Mouse (Mus musculus) CH12.LX (cell line): ENCODE results near the gene Rab3d. TPM values are rescaled to one million over a fixed set of nuclear protein-coding genes. Genes with fewer than 3 reads are reported as not detected.

Source experiments
- DNase-seq: peaks from one replicate; pipeline ENCODE4 v3.0.0-alpha.2; 2013; ENCODE audit errors: extremely low read depth
- H3K27ac ChIP-seq: 2 replicates; pipeline ENCODE4 v1.5.1; 2012; ENCODE audit warnings: low read depth, mild to moderate bottlenecking, control low read depth, moderate library complexity; ENCODE audit not compliant: insufficient read depth
- H3K27me3 ChIP-seq: replicated peaks from 2 replicates; pipeline ENCODE3; 2012; ENCODE audit warnings: inconsistent platforms
- H3K36me3 ChIP-seq, 2 experiments: replicated peaks in 1 of 2; 2 replicates each; pipeline versions ENCODE3 to v1.6.1; 2012; ENCODE audit warnings: inconsistent platforms in 1 of 2, low read length in 1 of 2, mild to moderate bottlenecking in 1 of 2, mixed read lengths in 1 of 2, moderate library complexity in 1 of 2; ENCODE audit not compliant: control insufficient read depth in 1 of 2, insufficient read depth in 1 of 2
- H3K4me1 ChIP-seq, 2 experiments: 2 replicates each; pipeline ENCODE4 v1.6.1; 2012; ENCODE audit warnings: inconsistent platforms in 1 of 2, moderate library complexity in 1 of 2; ENCODE audit not compliant: insufficient read depth in 2 of 2, control insufficient read depth in 1 of 2
- H3K4me2 ChIP-seq: 2 replicates; pipeline ENCODE4 v1.6.1; 2012; ENCODE audit warnings: low read depth, mild to moderate bottlenecking, control low read depth; ENCODE audit not compliant: poor library complexity, insufficient read depth, severe bottlenecking
- H3K4me3 ChIP-seq, 3 experiments: fragments of 150-350 bp in 1 of 3; sonication (generic) in 1 of 3; replicated peaks in 1 of 3; 2 replicates each; pipeline versions ENCODE3 to v1.5.1; 2011 to 2012; ENCODE audit warnings: low read depth in 2 of 3, low read length in 2 of 3, mild to moderate bottlenecking in 2 of 3, moderate library complexity in 2 of 3, control low read depth in 1 of 3, improper control_type of control experiment in 1 of 3, inconsistent platforms in 1 of 3, mixed read lengths in 1 of 3; ENCODE audit not compliant: poor library complexity in 1 of 3
- H3K79me2 ChIP-seq: replicated peaks from 2 replicates; pipeline ENCODE4 v1.6.1; 2012; ENCODE audit warnings: mild to moderate bottlenecking, moderate library complexity; ENCODE audit not compliant: control insufficient read depth, poor library complexity, insufficient read depth, severe bottlenecking; ENCODE audit errors: extremely low read depth
- H3K9ac ChIP-seq: 2 replicates; pipeline ENCODE4 v1.6.1; 2012; ENCODE audit warnings: low read depth, mild to moderate bottlenecking, control low read depth, moderate library complexity; ENCODE audit not compliant: insufficient read depth
- H3K9me3 ChIP-seq: replicated peaks from 2 replicates; pipeline ENCODE3; 2012; ENCODE audit warnings: low read length, inconsistent platforms, mixed read lengths
- CHD2 ChIP-seq: IDR thresholded peaks from 2 replicates; pipeline ENCODE4 v1.6.1; 2011; ENCODE audit warnings: low read length, improper control_type of control experiment
- EP300 ChIP-seq: IDR thresholded peaks from 2 replicates; pipeline ENCODE4 v1.6.1; 2011; ENCODE audit warnings: low read length, improper control_type of control experiment
- GABPA ChIP-seq: IDR thresholded peaks from 2 replicates; pipeline ENCODE4 v1.6.1; 2012; ENCODE audit warnings: low read depth, low read length, improper control_type of control experiment, inconsistent platforms; ENCODE audit not compliant: insufficient replicate concordance
- JUN ChIP-seq: IDR thresholded peaks from 2 replicates; pipeline ENCODE4 v1.6.1; 2011; ENCODE audit warnings: low read depth, mild to moderate bottlenecking, low read length, improper control_type of control experiment, moderate library complexity; ENCODE audit not compliant: insufficient read depth
- MAZ ChIP-seq: IDR thresholded peaks from 2 replicates; pipeline ENCODE4 v1.6.1; 2012; ENCODE audit warnings: low read depth, mild to moderate bottlenecking, inconsistent platforms, low read length, improper control_type of control experiment, moderate library complexity
- MXI1 ChIP-seq: IDR thresholded peaks from 2 replicates; pipeline ENCODE4 v1.6.1; 2011; ENCODE audit warnings: mild to moderate bottlenecking, low read depth, low read length, improper control_type of control experiment
- NELFE ChIP-seq: IDR thresholded peaks from 2 replicates; pipeline ENCODE4 v1.6.1; 2011; ENCODE audit warnings: low read depth, low read length, improper control_type of control experiment
- POLR2AphosphoS2 ChIP-seq: IDR thresholded peaks from 2 replicates; pipeline ENCODE4 v1.6.1; 2011; ENCODE audit warnings: low read depth, low read length, improper control_type of control experiment
- RCOR1 ChIP-seq: conservative IDR thresholded peaks from 2 replicates; pipeline ENCODE4 v1.6.1; 2012; ENCODE audit warnings: low read depth, mild to moderate bottlenecking, inconsistent platforms, low read length, improper control_type of control experiment
- SMC3 ChIP-seq: IDR thresholded peaks from 2 replicates; pipeline ENCODE4 v1.6.1; 2011; ENCODE audit warnings: low read depth, low read length, improper control_type of control experiment
- TCF12 ChIP-seq: IDR thresholded peaks from 2 replicates; pipeline ENCODE4 v1.6.1; 2014; ENCODE audit warnings: low read depth, mild to moderate bottlenecking, inconsistent platforms, low read length, improper control_type of control experiment
- ZNF384 ChIP-seq: IDR thresholded peaks from 2 replicates; pipeline ENCODE4 v1.6.1; 2012; ENCODE audit warnings: low read depth, low read length, improper control_type of control experiment, inconsistent platforms
- dilution Hi-C: fragments of 300-500 bp; cut with MboI; formaldehyde crosslinking; loops from 2 replicates; pipeline ENCODE4 v1.14.3; 2020; ENCODE audit warnings: low sequenced_read_pairs; ENCODE audit not compliant: extremely low pct_unique_long_range_greater_than_20kb, extremely low pct_ligation_motif_present
- in situ Hi-C: fragments of 300-500 bp; cut with MboI; formaldehyde crosslinking; loops from 3 replicates; pipeline ENCODE4 v1.14.3; 2019; ENCODE audit warnings: low sequenced_read_pairs, low pct_ligation_motif_present, low pct_unique_long_range_greater_than_20kb, mixed read lengths
- polyA plus RNA-seq: library from polyadenylated mRNA; unstranded; fragments of >175 nt; gene quantifications from 2 replicates; pipeline ENCODE4 v1.2.1, GENCODE M21; 2012; ENCODE audit warnings: low read depth; ENCODE audit not compliant: insufficient read length
- total RNA-seq, 2 experiments: library from RNA; depleted of rRNA; stranded (reverse); fragments of 300-350 nt in 1 of 2; fragments of >200 nt in 1 of 2; gene quantifications; 2 replicates each; pipeline ENCODE4 v1.2.3; 2012 to 2014

Rab3d gene
- total and polyA plus RNA-seq, 3 experiments: 0.90 to 3.7 (median 0.91) TPM

DNA sequence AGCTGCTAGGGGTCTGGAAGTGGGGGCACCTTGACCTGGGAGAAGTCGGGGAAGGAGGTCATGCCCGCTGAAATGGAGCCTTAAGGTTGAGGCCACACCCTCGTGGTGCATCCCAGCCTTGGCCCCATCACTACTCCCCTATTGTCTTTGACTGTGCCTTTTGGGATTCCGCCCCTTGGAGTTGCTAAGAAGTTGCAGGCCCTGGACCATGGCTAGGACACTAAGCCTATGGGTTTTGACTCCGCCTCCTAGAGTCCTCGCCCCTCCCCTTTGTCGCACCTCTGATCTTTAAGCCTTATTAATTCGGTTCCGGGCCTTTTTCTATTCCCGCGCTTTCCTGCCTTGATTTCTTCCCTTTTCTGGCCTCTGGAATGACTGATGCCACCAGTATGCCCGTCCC is 25.6 kb upstream of the Rab3d start:
- TF ChIP-seq SMC3: no peak
- in situ Hi-C loops: no loop called here
- peaks cover 7% of the 10 kb centered on the region for H3K9me3 ChIP-seq
- no peak for DNase-seq
- peaks cover 0 to 5% of the 10 kb centered on the region in 2 experiments; a peak in 1 of 4 replicates for H3K4me1 ChIP-seq
- no peak overlapping the region for H3K9ac ChIP-seq
- no peaks in the 10 kb centered on the region for H3K36me3 ChIP-seq
- H3K79me2 ChIP-seq: no peaks in the 10 kb centered on the region
- H3K4me3 ChIP-seq: no peak overlapping the region
- dilution Hi-C loops: no loop called here
- no peak overlapping the region for H3K4me2 ChIP-seq
- peaks cover 59% of the 10 kb centered on the region for H3K27me3 ChIP-seq
- H3K27ac ChIP-seq: no peak overlapping the region

GRCm38 (mm10) chr9:21943046-21943445 is 25.1 kb upstream of the Rab3d start:
- H3K9ac ChIP-seq: no peak overlapping the region

DNA sequence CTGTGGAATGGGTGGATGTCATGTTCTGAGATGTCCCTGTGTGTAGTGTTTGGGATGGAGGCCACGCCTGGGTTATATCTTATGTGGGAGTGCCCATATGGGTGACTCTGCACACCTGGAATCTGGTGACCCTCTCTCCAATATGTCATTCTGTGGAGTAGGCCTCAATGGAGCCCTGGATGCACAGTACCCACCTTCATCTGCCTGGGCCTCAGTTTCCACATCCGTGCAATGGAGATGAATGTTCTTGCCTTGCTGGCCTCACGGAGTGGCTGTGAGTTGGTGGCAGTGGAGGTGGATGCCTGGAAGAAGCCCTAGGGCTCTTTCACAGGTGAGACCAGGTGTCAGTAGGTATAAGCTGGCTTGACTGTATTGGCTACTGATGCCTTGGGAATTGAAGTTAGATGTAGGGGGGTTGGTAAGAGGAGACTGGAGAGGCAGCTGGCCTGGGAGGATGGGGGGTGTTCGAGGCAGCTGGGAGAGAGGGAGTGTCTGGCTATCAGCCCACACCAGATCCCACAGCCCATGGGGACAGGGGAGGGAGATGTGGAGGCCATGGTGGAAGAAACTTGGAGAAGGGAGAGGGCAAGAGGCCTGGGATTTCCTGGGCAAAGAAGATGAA is 20.4 kb upstream of the Rab3d start:
- dilution Hi-C loops: no loop called here
- Histone ChIP-seq H3K79me2 (no peaks in the 10 kb centered on the region), H3K9ac (no peak overlapping the region), H3K27ac (no peak overlapping the region), H3K4me2 (no peak overlapping the region), H3K27me3 (peaks cover 59% of the 10 kb centered on the region), H3K36me3 (no peaks in the 10 kb centered on the region), H3K4me1 (no peaks in the 10 kb centered on the region), H3K9me3 (peaks cover 4% of the 10 kb centered on the region), H3K4me3 (no peak overlapping the region)
- TF ChIP-seq CHD2 (no peak), EP300 (no peak), RCOR1 (no peak), ZNF384 (no peak), GABPA (no peak), TCF12 (no peak)
- in situ Hi-C loops: no loop called here
- DNase-seq: no peak

More at GRCm38 (mm10) chr9:21943046-21943445, 25.1 kb upstream of the Rab3d start:
- Histone ChIP-seq H3K36me3 (no peaks in the 10 kb centered on the region), H3K4me1 (peaks cover 0 to 5% of the 10 kb centered on the region in 2 experiments; a peak in 1 of 4 replicates), H3K27me3 (peaks cover 58% of the 10 kb centered on the region), H3K79me2 (no peaks in the 10 kb centered on the region), H3K4me3 (no peak overlapping the region), H3K4me2 (no peak overlapping the region), H3K27ac (no peak overlapping the region), H3K9me3 (peaks cover 7% of the 10 kb centered on the region)
- no peak for DNase-seq
- in situ Hi-C loops (no loop called here), dilution Hi-C loops (no loop called here)
- TF ChIP-seq NELFE: no peak
- TF ChIP-seq JUN: no peak
- no peak for TF ChIP-seq POLR2AphosphoS2
- TF ChIP-seq MXI1: no peak
- no peak for TF ChIP-seq MAZ
